Mouse (Mus musculus) liver, embryonic 14.5 days (tissue): ENCODE results near the gene Inhbe. TPM values are rescaled to one million over a fixed set of nuclear protein-coding genes. Genes with fewer than 3 reads are reported as not detected.
A peak's percentile ranks its signal among the peaks of the same experiment; 100 is the strongest.
"Not testable (repeated sequence)": the region's sequence is repeated elsewhere in the genome, so short reads cannot be mapped to it uniquely, and the experiment has no call there.

Experiments used
- ATAC-seq: fragments of 200-750 bp; cut with Nextera tagmentation; 2 replicates; pipeline ENCODE4 v1.8.0; 2017; ENCODE audit warnings: moderate number of reproducible peaks, mild to moderate bottlenecking, moderate library complexity; ENCODE audit not compliant: insufficient read depth
- DNase-seq, 3 experiments: peaks; one replicate each; pipeline ENCODE4 v3.0.0-alpha.2; 2012 to 2013; ENCODE audit warnings: low read depth in 3 of 3, low spot score in 3 of 3
- H3K27ac ChIP-seq: fragments of 300-500 bp; sonication (generic); 2 replicates; pipeline ENCODE4 v1.5.1; 2014; ENCODE audit warnings: moderate library complexity, mild to moderate bottlenecking, control low read depth, inconsistent platforms
- H3K27me3 ChIP-seq: fragments of 300-500 bp; sonication (generic); 2 replicates; pipeline ENCODE4 v1.6.1; 2014; ENCODE audit warnings: mild to moderate bottlenecking, low read length, moderate library complexity; ENCODE audit not compliant: control insufficient read depth, insufficient read depth
- H3K36me3 ChIP-seq: fragments of 300-500 bp; sonication (generic); replicated peaks from 2 replicates; pipeline ENCODE4 v1.6.1; 2014; ENCODE audit warnings: low read depth; ENCODE audit not compliant: control insufficient read depth, insufficient read depth
- H3K4me1 ChIP-seq, 2 experiments: fragments of 200-500 bp in 1 of 2; fragments of 300-500 bp in 1 of 2; sonication (generic) in 1 of 2; replicated peaks; 2 replicates each; pipeline ENCODE4 v1.6.1; 2012 to 2014; ENCODE audit warnings: antibody characterized with exemption in 1 of 2, inconsistent platforms in 1 of 2, low read length in 1 of 2; ENCODE audit not compliant: control insufficient read depth in 2 of 2, insufficient read depth in 2 of 2
- H3K4me2 ChIP-seq: fragments of 300-500 bp; sonication (generic); 2 replicates; pipeline ENCODE4 v1.6.1; 2014; ENCODE audit warnings: low read depth, mild to moderate bottlenecking, control low read depth, moderate library complexity
- H3K4me3 ChIP-seq, 2 experiments: fragments of 200-500 bp in 1 of 2; fragments of 300-500 bp in 1 of 2; sonication (generic) in 1 of 2; 2 replicates each; pipeline ENCODE4 v1.5.1; 2012 to 2014; ENCODE audit warnings: low read depth in 2 of 2, low read length in 2 of 2, mild to moderate bottlenecking in 2 of 2, control low read depth in 1 of 2, inconsistent platforms in 1 of 2, moderate library complexity in 1 of 2; ENCODE audit not compliant: insufficient read depth in 1 of 2
- H3K9ac ChIP-seq: fragments of 300-500 bp; sonication (generic); replicated peaks from 2 replicates; pipeline ENCODE4 v1.6.1; 2014; ENCODE audit warnings: mild to moderate bottlenecking, control low read depth, moderate library complexity
- H3K9me3 ChIP-seq: fragments of 300-500 bp; sonication (generic); 2 replicates; pipeline ENCODE4 v1.6.1; 2016; ENCODE audit warnings: low read length, mixed read lengths; ENCODE audit not compliant: control insufficient read depth
- CTCF ChIP-seq: IDR thresholded peaks from 2 replicates; pipeline ENCODE4 v1.5.1; 2016; ENCODE audit warnings: antibody characterized with exemption, low read depth, control low read depth
- EP300 ChIP-seq: IDR thresholded peaks from 2 replicates; pipeline ENCODE4 v1.6.1; 2016; ENCODE audit warnings: antibody characterized with exemption, low read depth
- WGBS: fragments of 180-500 bp; shearing (Covaris S2); extraction: QIAGEN DNeasy Blood & Tissue Kit; methylation state at CpG from one replicate; pipeline ENCODE4 v1.1.7; 2014; ENCODE audit not compliant: insufficient replicate concordance; 5-methylcytosine and 5-hydroxymethylcytosine counted together
- polyA plus RNA-seq, 2 experiments: library from polyadenylated mRNA; depleted of rRNA in 1 of 2; stranded (reverse) in 1 of 2; unstranded in 1 of 2; fragments of >200 nt; fragmentation: Nextera tagmentation in 1 of 2; extraction: Ambion mirVana in 1 of 2; gene quantifications; 2 replicates each; pipeline versions ENCODE4 v1.2.1 to v1.2.3; 2012 to 2014

The Inhbe gene
- polyA plus RNA-seq, 2 experiments, result 0.38 to 0.59 TPM

DNA sequence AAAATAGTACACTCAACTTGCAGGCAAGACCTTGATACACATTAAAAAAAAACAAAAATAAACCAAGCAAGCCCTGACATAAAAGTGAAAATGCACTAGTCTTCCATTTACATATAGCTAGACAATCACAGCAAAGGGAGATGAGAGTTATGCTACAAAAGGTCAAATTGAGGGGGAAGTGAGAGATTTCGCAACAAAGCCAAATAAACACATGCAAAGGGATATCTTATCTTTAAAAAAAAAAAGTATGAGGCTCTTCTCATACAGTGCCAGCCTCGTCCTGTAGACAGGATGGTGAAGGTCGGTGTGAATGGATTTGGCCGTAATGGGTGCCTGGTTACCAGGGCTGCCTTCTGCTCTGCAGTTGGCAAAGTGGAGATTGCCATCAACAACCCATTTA is 41.4 kb downstream of the Inhbe start:
- H3K4me3 ChIP-seq, result no peak overlapping the region
- DNase-seq (no peak), ATAC-seq (no peak)
- peak overlapping the region; percentile 85 for H3K27ac ChIP-seq
- H3K9me3 ChIP-seq, result no peaks in the 10 kb centered on the region
- no peaks in the 10 kb centered on the region for H3K27me3 ChIP-seq
- peak overlapping the region; percentile 71 for H3K4me2 ChIP-seq
- no peak for TF ChIP-seq EP300
- TF ChIP-seq CTCF, result no peak
- H3K4me1 ChIP-seq, result peaks cover 16 to 30% of the 10 kb centered on the region in 2 experiments
- peaks cover 20% of the 10 kb centered on the region for H3K36me3 ChIP-seq
- H3K9ac ChIP-seq, result peak overlapping the region; percentile 97; the same call in 1 of the 2 replicates
- WGBS, result 45% methylated on average over 4 of the region's 4 CpGs

GRCm38 (mm10) chr10:127312356-127312676 is 41.9 kb downstream of the Inhbe start:
- WGBS, result 2% methylated on average over 4 of the region's 4 CpGs

DNA sequence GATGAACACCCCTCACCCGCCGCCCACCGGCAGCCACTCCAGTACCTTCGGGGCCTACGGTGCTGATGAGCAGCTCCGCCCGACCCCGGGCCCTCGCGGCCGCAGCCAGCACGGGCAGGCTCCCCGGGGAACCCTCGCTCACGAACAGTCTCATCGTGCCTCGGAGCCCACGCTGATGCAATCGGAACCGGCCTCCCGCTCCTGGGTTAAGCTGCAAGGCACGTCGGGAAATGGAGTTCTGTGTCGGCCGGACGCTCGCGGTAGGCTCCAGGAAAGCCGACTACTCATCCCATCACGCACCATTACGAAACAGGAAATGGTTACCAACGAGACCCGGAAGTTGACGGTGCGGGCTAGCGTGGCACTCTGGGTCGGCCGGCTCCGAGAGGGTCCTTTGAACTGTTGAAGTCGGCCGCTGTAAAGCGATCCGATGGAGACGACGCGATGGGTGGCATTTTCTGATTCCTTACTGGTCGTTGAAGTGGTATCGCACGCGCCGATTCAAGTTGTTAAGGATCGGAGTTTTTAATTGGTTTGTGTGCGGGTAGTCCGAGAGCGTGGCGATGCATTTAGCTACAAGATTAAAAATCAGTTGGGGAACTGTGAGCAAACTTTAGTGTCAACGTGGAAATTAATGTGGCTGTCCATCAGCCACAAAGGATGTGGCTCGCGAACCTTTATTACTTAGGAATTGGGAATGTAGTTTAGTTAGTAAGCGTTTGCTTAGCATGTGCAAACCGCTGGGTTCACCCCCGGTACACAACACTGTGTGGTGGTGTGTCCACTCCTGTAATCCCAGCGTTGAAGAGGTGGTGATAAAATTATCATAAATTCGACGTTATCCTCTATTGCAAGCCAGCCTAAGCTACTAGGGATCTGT is 42.5 kb downstream of the Inhbe start, which contains the start of gene Mars:
Gene Mars, minus strand, starts transcription at position 311 of the 880 bp plus-strand sequence.
- Histone ChIP-seq H3K27ac (peak within 1 kb of the TSS; percentile 86), H3K4me1 (peaks cover 16 to 22% of the 10 kb centered on the region in 2 experiments), H3K9me3 (no peaks in the 10 kb centered on the region), H3K36me3 (peaks cover 32% of the 10 kb centered on the region), H3K27me3 (no peaks in the 10 kb centered on the region), H3K4me3 (peak within 1 kb of the TSS; percentile 94 to 98), H3K9ac (peak within 1 kb of the TSS; percentile 97), H3K4me2 (peak within 1 kb of the TSS; percentile 71)
- TF ChIP-seq EP300, result peak; percentile 41
- TF ChIP-seq CTCF, result no peak
- DNase-seq (peak; percentile 93 to 95 (median 94)), ATAC-seq (peak; percentile 93)
- WGBS, result under 1% methylated on average over 65 of the region's 65 CpGs

More at GRCm38 (mm10) chr10:127312356-127312676, 41.9 kb downstream of the Inhbe start:
- H3K27ac ChIP-seq, result peak overlapping the region; percentile 85
- H3K9me3 ChIP-seq, result no peaks in the 10 kb centered on the region
- peaks cover 16 to 25% of the 10 kb centered on the region in 2 experiments for H3K4me1 ChIP-seq
- peak overlapping the region; percentile 97 for H3K9ac ChIP-seq
- H3K36me3 ChIP-seq, result peaks cover 26% of the 10 kb centered on the region
- H3K4me3 ChIP-seq, result peak overlapping the region; percentile 94 to 98
- DNase-seq (peak; percentile 81 to 89 (median 82)), ATAC-seq (peak; percentile 49)
- H3K4me2 ChIP-seq, result peak overlapping the region; percentile 71
- TF ChIP-seq EP300, result no peak
- peak; percentile 95 for TF ChIP-seq CTCF
- H3K27me3 ChIP-seq, result no peaks in the 10 kb centered on the region

DNA sequence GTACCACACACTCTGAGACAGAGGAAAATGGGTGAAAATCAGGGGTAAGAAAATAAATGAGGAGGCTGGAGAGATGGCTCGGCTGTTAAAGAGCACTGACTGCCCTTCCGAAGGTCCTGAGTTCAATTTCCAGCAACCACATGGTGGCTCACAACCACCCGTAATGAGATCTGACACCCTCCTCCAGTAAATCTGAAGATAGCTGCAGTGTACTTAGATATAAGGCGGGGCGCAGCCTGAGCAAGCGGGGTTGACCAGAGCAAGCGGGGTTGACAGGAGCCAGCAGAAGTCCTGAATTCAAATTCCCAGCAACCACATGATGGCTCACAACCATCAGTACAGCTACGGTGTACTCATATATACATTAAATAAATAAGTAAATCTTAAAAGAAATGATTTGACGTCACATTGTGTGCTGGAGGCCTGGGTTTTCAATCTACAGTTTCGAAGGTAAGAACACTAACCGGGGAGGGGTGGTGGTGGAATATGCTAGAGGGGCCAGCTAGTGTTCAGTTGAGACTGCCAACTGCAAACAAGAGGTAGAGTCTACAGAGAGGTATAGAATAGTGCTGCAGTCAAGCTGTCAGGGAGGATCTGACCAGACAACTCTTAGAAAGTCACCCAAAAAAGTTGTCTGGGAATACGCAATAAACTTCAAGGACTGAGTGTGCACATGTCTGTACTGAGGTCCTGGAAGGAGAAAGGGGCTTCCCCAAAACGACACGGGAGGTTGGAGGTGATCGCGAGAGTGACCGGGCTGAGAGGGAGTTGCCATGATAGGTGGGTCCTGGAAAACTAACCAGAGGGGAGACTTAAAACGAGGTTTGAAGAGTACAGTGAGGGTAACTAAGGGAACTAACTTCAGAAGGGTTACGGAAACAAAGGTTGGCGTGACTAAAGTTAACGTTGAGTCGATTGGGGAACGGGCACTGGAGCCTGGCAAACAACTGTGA is 43.4 kb downstream of the Inhbe start:
- Histone ChIP-seq H3K9me3 (no peaks in the 10 kb centered on the region), H3K4me3 (peak overlapping the region; percentile 94 to 98), H3K4me1 (peaks cover 16 to 20% of the 10 kb centered on the region in 2 experiments), H3K27me3 (no peaks in the 10 kb centered on the region), H3K36me3 (peaks cover 41% of the 10 kb centered on the region), H3K27ac (peak overlapping the region; percentile 86), H3K4me2 (peak overlapping the region; percentile 71), H3K9ac (peak overlapping the region; percentile 97)
- no peak for TF ChIP-seq EP300
- no peak for TF ChIP-seq CTCF
- 15% methylated on average over 23 of the region's 23 CpGs for WGBS
- peak in 2 of 3 experiments; percentile 53 to 69 for DNase-seq
- peak; percentile 61 for ATAC-seq

DNA sequence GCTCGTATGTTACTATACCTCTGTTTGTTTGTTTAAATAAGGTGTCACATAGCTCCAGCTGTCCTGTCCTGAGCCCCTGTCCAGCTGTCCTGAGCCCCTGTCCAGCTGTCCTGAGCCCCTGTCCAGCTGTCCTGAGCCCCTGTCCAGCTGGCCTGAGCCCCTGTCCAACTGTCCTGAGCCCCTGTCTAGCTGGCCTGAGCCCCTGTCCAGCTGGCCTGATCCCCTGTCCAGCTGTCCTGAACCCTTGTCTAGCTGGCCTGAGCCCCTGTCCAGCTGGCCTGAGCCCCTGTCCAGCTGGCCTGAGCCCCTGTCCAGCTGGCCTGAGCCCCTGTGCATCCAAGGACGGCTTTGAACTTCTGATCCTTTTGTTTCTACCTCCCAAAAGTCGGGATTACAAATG is 45.0 kb downstream of the Inhbe start:
- not testable (repeated sequence) for H3K4me2 ChIP-seq, H3K27ac ChIP-seq, H3K27me3 ChIP-seq, H3K9ac ChIP-seq, H3K9me3 ChIP-seq, ATAC-seq, H3K4me3 ChIP-seq, DNase-seq
- H3K36me3 ChIP-seq, result peaks cover 56% of the 10 kb centered on the region
- 78% methylated on average over 3 of the region's 3 CpGs for WGBS
- H3K4me1 ChIP-seq, result peaks cover 16 to 18% of the 10 kb centered on the region in 2 experiments
